17 mouse cellular contexts compared by ENCODE assay signal in the genomic region with DNA sequence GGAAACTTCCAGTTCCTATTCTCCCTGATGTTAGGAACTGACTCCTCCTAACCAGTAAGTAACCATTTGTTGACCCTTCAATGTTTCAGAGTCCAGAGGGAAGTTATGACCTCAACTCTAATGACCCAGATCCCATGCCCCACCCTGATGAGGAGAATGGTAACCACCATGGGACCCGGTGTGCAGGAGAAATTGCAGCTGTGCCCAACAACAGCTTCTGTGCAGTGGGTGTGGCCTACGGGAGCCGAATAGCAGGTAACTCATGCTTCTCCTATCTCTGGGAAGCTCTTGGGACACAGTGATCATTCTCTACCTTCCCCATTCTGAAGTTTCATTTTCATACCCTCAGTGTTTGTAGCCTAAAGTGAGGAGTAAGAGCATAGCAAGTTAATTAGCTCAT. TPM values are rescaled to one million over a fixed set of nuclear protein-coding genes. Genes with fewer than 3 reads are reported as not detected.
"Had no signal": no experiment of that assay in that cellular context is flagged by ENCODE, and none has a peak within 500 bp of the region (broad histone marks: within the 10 kb centered on the region; RNA-seq: fewer than 3 reads in every experiment).

No protein-coding gene starts in this region.

- H3K9ac ChIP-seq: embryonic facial prominence, embryonic 12.5 days; embryonic facial prominence, embryonic 13.5 days; embryonic facial prominence, embryonic 15.5 days; forebrain, embryonic 12.5 days; forebrain, embryonic 13.5 days; forebrain, embryonic 15.5 days; forebrain, postnatal 0 days had no signal

- DNase-seq: cerebellum, adult 8-10 months; cerebellum, adult 9-11 months had no signal

- H3K4me2 ChIP-seq: embryonic facial prominence, embryonic 12.5 days; embryonic facial prominence, embryonic 13.5 days; embryonic facial prominence, embryonic 15.5 days; forebrain, embryonic 12.5 days; forebrain, embryonic 13.5 days; forebrain, embryonic 15.5 days had no signal

- H3K9me3 ChIP-seq: embryonic facial prominence, embryonic 10.5 days; embryonic facial prominence, embryonic 12.5 days; embryonic facial prominence, embryonic 13.5 days; embryonic facial prominence, embryonic 15.5 days; forebrain, embryonic 10.5 days; forebrain, embryonic 12.5 days; forebrain, embryonic 13.5 days; forebrain, embryonic 15.5 days had no signal

- ATAC-seq: forebrain, embryonic 13.5 days; forebrain, embryonic 14.5 days; forebrain, embryonic 15.5 days; forebrain, embryonic 16.5 days; forebrain, postnatal 0 days had no signal

- H3K4me3 ChIP-seq: embryonic facial prominence, embryonic 10.5 days; embryonic facial prominence, embryonic 12.5 days; embryonic facial prominence, embryonic 13.5 days; embryonic facial prominence, embryonic 15.5 days; erythroblast, embryonic 14.5 days; forebrain, embryonic 10.5 days; forebrain, embryonic 12.5 days; forebrain, embryonic 13.5 days; forebrain, embryonic 15.5 days; gastrocnemius, adult 2 months; heart, adult 2 months had no signal

- H3K27me3 ChIP-seq: embryonic facial prominence, embryonic 12.5 days; embryonic facial prominence, embryonic 13.5 days; embryonic facial prominence, embryonic 15.5 days; forebrain, embryonic 12.5 days; forebrain, embryonic 13.5 days; forebrain, embryonic 15.5 days had no signal

- H3K27ac ChIP-seq: embryonic facial prominence, embryonic 10.5 days; embryonic facial prominence, embryonic 12.5 days; embryonic facial prominence, embryonic 13.5 days; embryonic facial prominence, embryonic 15.5 days; forebrain, embryonic 10.5 days; forebrain, embryonic 12.5 days; forebrain, embryonic 13.5 days; forebrain, embryonic 15.5 days; gastrocnemius, adult 2 months; heart, adult 2 months had no signal

RNA-seq across cellular contexts. Expression of a gene that starts 24.9 kb away (rescaled TPM):
- total RNA-seq: common myeloid progenitor, adult 5-6 weeks had no signal
- polyA plus RNA-seq: erythroblast, embryonic 14.5 days had no signal
